Mouse (Mus musculus) midbrain, embryonic 14.5 days (tissue): ENCODE measurements at regions not wholly inside any gene's neighbourhood (a gene's known extent, or its start where the extent isn't known, plus 50 kb on each side); places are given as distances from the start of the nearest gene placed in this dataset. TPM values are rescaled to one million over a fixed set of nuclear protein-coding genes. Genes with fewer than 3 reads are reported as not detected.

Source experiments
- ATAC-seq: fragments of 200-750 bp; cut with Nextera tagmentation; 2 replicates; pipeline ENCODE4 v1.8.0; 2017; ENCODE audit warnings: moderate number of reproducible peaks, moderate library complexity; ENCODE audit not compliant: low FRiP score, low TSS enrichment
- DNase-seq: peaks from one replicate; pipeline ENCODE4 v3.0.0-alpha.2; 2015
- H3K27ac ChIP-seq: fragments of 300-500 bp; sonication (generic); replicated peaks from 2 replicates; pipeline ENCODE4 v1.5.1; 2014; ENCODE audit warnings: mild to moderate bottlenecking, low read depth, low read length, moderate library complexity
- H3K27me3 ChIP-seq: fragments of 300-500 bp; sonication (generic); 2 replicates; pipeline ENCODE4 v1.6.1; 2014; ENCODE audit warnings: low read length, control low read depth, mixed read lengths; ENCODE audit not compliant: control insufficient read depth, insufficient read depth
- H3K36me3 ChIP-seq: fragments of 300-500 bp; sonication (generic); 2 replicates; pipeline ENCODE4 v1.6.1; 2014; ENCODE audit warnings: low read length, control low read depth; ENCODE audit not compliant: control insufficient read depth, insufficient read depth
- H3K4me1 ChIP-seq: fragments of 300-500 bp; sonication (generic); 2 replicates; pipeline ENCODE4 v1.6.1; 2014; ENCODE audit warnings: mild to moderate bottlenecking, antibody characterized with exemption, low read length, control low read depth; ENCODE audit not compliant: control insufficient read depth, insufficient read depth
- H3K4me2 ChIP-seq: fragments of 300-500 bp; sonication (generic); 2 replicates; pipeline ENCODE4 v1.6.1; 2014; ENCODE audit warnings: mild to moderate bottlenecking, low read length, moderate library complexity
- H3K4me3 ChIP-seq: fragments of 300-500 bp; sonication (generic); replicated peaks from 2 replicates; pipeline ENCODE4 v1.5.1; 2014; ENCODE audit warnings: low read depth, low read length
- H3K9ac ChIP-seq: fragments of 300-500 bp; sonication (generic); replicated peaks from 2 replicates; pipeline ENCODE4 v1.6.1; 2014; ENCODE audit warnings: mild to moderate bottlenecking, low read length, moderate library complexity
- H3K9me3 ChIP-seq: fragments of 300-500 bp; sonication (generic); 2 replicates; pipeline ENCODE4 v1.6.1; 2016; ENCODE audit warnings: low read length, control low read depth, mixed read lengths; ENCODE audit not compliant: control insufficient read depth
- WGBS: fragments of 180-500 bp; shearing (Covaris S2); extraction: QIAGEN DNeasy Blood & Tissue Kit; methylation state at CpG from one replicate; pipeline ENCODE4 v1.1.7; 2014; 5-methylcytosine and 5-hydroxymethylcytosine counted together
- microRNA-seq: library from miRNA; unstranded; fragments of <30 nt; microRNA quantifications from one replicate; pipeline ENCODE4, GENCODE M21; 2016

DNA sequence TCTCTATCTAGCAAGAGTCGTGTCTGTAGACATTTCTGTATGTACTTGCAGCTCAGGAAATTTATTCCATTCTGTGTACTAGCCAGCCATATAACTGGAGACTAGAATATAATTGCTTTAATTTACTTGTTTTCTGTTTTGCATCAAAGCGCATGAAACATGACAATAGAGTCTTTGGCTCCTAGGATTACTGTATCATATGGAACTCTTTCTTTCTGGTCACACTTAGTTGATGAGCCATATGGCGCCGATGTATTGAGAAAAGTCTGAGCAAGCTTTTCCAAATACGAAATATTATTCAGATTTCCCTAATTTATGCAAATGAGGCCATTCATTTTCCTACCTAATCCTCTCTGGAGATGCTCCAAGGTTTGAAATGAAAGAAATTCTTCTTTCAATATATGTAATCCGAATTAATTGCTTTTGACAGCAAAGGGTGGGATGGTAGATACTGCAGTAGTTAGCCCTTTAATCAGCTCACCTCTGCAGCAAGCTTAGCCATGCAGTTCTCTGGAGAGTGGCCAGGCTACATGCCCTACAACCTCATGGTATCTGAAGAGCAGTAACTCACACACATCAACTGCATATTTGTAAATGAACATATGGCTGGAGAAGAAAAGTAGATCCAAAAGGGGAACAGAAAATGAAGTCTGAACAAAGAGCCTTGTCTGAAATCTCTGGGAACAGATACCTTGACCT, 913.4 kb downstream of the Ntrk3 start:
- Histone ChIP-seq H3K4me2 (no peak overlapping the region), H3K27ac (no peak overlapping the region), H3K9me3 (no peaks in the 10 kb centered on the region), H3K27me3 (no peaks in the 10 kb centered on the region), H3K4me3 (no peak overlapping the region), H3K9ac (no peak overlapping the region), H3K4me1 (no peaks in the 10 kb centered on the region), H3K36me3 (no peaks in the 10 kb centered on the region)
- peak; percentile 65 for DNase-seq
- peak; percentile 78 for ATAC-seq
- 57% methylated on average over 6 of the region's 6 CpGs for WGBS

GRCm38 (mm10) chr7:77812052-77812903, 925.5 kb downstream of the Ntrk3 start:
- no peaks in the 10 kb centered on the region for H3K36me3 ChIP-seq
- no peak for ATAC-seq
- H3K9me3 ChIP-seq = no peaks in the 10 kb centered on the region
- peak; percentile 27 for DNase-seq
- H3K4me2 ChIP-seq = no peak overlapping the region
- H3K4me3 ChIP-seq = no peak overlapping the region
- no peak overlapping the region for H3K9ac ChIP-seq
- no peak overlapping the region for H3K27ac ChIP-seq
- no peaks in the 10 kb centered on the region for H3K27me3 ChIP-seq
- H3K4me1 ChIP-seq = no peaks in the 10 kb centered on the region
- 2% methylated on average over 2 of the region's 2 CpGs for WGBS

GRCm38 (mm10) chr7:77786801-77787200, 951.0 kb downstream of the Ntrk3 start:
- H3K4me1 ChIP-seq = no peaks in the 10 kb centered on the region
- no peaks in the 10 kb centered on the region for H3K9me3 ChIP-seq
- no peaks in the 10 kb centered on the region for H3K36me3 ChIP-seq
- 61% methylated on average over 2 of the region's 2 CpGs for WGBS
- ATAC-seq (no peak), DNase-seq (peak; percentile 8)
- H3K9ac ChIP-seq = no peak overlapping the region
- H3K27ac ChIP-seq = no peak overlapping the region
- no peak overlapping the region for H3K4me2 ChIP-seq
- no peak overlapping the region for H3K4me3 ChIP-seq
- H3K27me3 ChIP-seq = no peaks in the 10 kb centered on the region

GRCm38 (mm10) chr7:77771711-77772449, 965.9 kb downstream of the Ntrk3 start:
- Histone ChIP-seq H3K4me1 (peaks cover 6% of the 10 kb centered on the region), H3K9ac (no peak overlapping the region), H3K4me2 (peak overlapping the region; percentile 45), H3K27me3 (no peaks in the 10 kb centered on the region), H3K27ac (peak overlapping the region; percentile 65; the same call in 1 of the 2 replicates), H3K36me3 (no peaks in the 10 kb centered on the region), H3K4me3 (0 out of 2 replicates have a peak overlapping the region, but pooled peaks have one; percentile 2), H3K9me3 (no peaks in the 10 kb centered on the region)
- DNase-seq (peak; percentile 87), ATAC-seq (peak; percentile 89)
- 35% methylated on average over 11 of the region's 11 CpGs for WGBS

GRCm38 (mm10) chr7:77738996-77739765, 998.6 kb downstream of the Ntrk3 start:
- Histone ChIP-seq H3K27ac (no peak overlapping the region), H3K27me3 (no peaks in the 10 kb centered on the region), H3K9ac (no peak overlapping the region), H3K4me2 (no peak overlapping the region), H3K4me3 (no peak overlapping the region), H3K4me1 (no peaks in the 10 kb centered on the region), H3K36me3 (no peaks in the 10 kb centered on the region), H3K9me3 (no peaks in the 10 kb centered on the region)
- no peak for ATAC-seq
- no peak for DNase-seq
- 78% methylated on average over 4 of the region's 4 CpGs for WGBS

Small RNA genes lying in the stretch of these regions (microRNA-seq; reads per million reads assigned to microRNA genes)
- not detected for gene Gm44358
